Mouse (Mus musculus): Measurements from ENCODE around the gene H6pd.

DNA sequence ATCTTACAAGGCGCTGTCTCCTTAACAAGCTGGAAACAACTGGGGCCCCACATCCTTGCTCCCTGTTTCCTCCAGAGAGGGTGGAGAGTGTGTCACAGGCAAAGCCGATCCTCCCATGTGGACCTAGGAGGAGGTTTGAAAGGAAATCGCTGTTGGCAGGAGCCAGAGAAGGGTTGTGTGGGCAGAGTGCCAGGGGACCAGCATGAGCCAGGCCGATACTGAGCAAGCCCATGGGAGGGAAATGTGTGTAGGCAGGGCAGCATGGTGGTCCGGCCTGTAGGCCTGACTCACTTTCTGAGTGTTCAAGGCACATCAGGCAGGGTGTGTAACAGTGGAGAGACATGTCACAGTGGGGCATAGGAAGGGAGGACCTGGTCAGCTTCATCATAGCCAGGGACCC is 42.6 kb downstream of the H6pd start:
- no peak for TF ChIP-seq EP300 (IDR thresholded peaks at IDR 0.05; ENCODE audit: insufficient read depth, low read depth, low read length)
- TF ChIP-seq POLR2A (IDR thresholded peaks at IDR 0.05; ENCODE audit: insufficient read depth, low read length): no peak
- TF ChIP-seq CTCF (IDR thresholded peaks at IDR 0.05; ENCODE audit: low read depth, low read length): no peak

All from ES-Bruce4 (cell line).